Mouse (Mus musculus) layer of hippocampus, postnatal 25 days (tissue): ENCODE data around the gene Tmem246. TPM values are rescaled to one million over a fixed set of nuclear protein-coding genes. Genes with fewer than 3 reads are reported as not detected.

Experiments
- total RNA-seq, 2 experiments: library from RNA; stranded (reverse); gene quantifications; 2 replicates each; pipeline ENCODE4 v1.2.3; 2021

The Tmem246 gene
- total RNA-seq, 2 experiments from 2014 or later: 66.0 to 75.9 TPM

Other genes starting within 250 kb of the Tmem246 start
- gene Acnat2, start 189.7 kb downstream of the Tmem246 start, total RNA-seq: under 1 TPM in 1 of 2 experiments, not detected in 1; 0.20 TPM
- gene Acnat1, start 124.0 kb downstream of the Tmem246 start, total RNA-seq: under 1 TPM; 0.20 to 0.52 TPM
- under 1 TPM in 1 of 2 experiments, not detected in 1; 0.19 TPM for gene Baat, start 91.3 kb downstream of the Tmem246 start, total RNA-seq
- 10 to 100 TPM; 31.4 to 33.8 TPM for gene Mrpl50, start 76.8 kb downstream of the Tmem246 start, total RNA-seq
- 10 to 100 TPM; 23.1 to 28.3 TPM for gene Zfp189, start 76.7 kb downstream of the Tmem246 start, total RNA-seq
- gene Aldob, start 48.3 kb downstream of the Tmem246 start, total RNA-seq: 1 to 10 TPM; 1.3 to 1.9 TPM
- gene Rnf20, start 34.1 kb upstream of the Tmem246 start, total RNA-seq: 10 to 100 TPM; 60.5 to 73.3 TPM
- 1 to 10 TPM in 1 of 2 experiments, under 1 TPM in 1; 0.32 to 1.1 TPM for gene Ppp3r2, start 84.1 kb upstream of the Tmem246 start, total RNA-seq
- gene Grin3a, start 247.9 kb upstream of the Tmem246 start, total RNA-seq: 10 to 100 TPM; 35.0 to 37.1 TPM